Mouse (Mus musculus): ENCODE data around the gene Lekr1. TPM values are rescaled to one million over a fixed set of nuclear protein-coding genes. Genes with fewer than 3 reads are reported as not detected.

Lekr1 gene
- polyA plus RNA-seq, 1 experiment from 2014 or later = 3.4 TPM

DNA sequence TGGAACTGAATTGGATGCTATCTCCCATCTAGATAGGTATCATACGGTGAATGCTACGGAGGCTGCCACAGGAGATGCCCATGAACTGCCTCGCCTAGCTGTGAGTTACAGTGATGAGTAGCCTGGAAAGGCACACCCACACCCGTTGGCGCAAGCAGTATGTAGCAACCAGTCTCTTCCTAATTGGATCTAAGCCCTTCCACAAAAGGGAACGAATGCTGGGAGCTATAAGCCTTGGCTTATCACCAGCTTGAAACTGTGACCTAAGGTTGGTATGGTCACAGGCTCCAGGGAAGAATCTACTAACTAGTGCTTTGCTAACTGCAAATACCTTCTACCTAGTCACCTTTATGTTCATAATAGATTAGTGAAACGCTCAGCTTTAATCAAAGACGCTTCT is 175.1 kb downstream of the Lekr1 start:
- WGBS = 87% methylated on average over 8 of the region's 8 CpGs
- ATAC-seq = no peak
- Histone ChIP-seq H3K4me3 (ENCODE audit: low read depth, low read length) (no peak overlapping the region), H3K36me3 (ENCODE audit: control insufficient read depth, insufficient read depth) (no peaks in the 10 kb centered on the region), H3K27ac (ENCODE audit: low read depth, low read length) (no peak overlapping the region), H3K9me3 (ENCODE audit: control insufficient read depth) (no peaks in the 10 kb centered on the region), H3K4me2 (replicated peaks; ENCODE audit: low read depth) (no peak overlapping the region), H3K4me1 (replicated peaks; ENCODE audit: control insufficient read depth, insufficient read depth, low read length) (no peaks in the 10 kb centered on the region), H3K27me3 (replicated peaks; ENCODE audit: control insufficient read depth, insufficient read depth, low read length) (no peaks in the 10 kb centered on the region), H3K9ac (ENCODE audit: low read depth, low read length) (no peak overlapping the region)
- no peak for TF ChIP-seq CTCF (IDR thresholded peaks at IDR 0.05; ENCODE audit: low read depth)

DNA sequence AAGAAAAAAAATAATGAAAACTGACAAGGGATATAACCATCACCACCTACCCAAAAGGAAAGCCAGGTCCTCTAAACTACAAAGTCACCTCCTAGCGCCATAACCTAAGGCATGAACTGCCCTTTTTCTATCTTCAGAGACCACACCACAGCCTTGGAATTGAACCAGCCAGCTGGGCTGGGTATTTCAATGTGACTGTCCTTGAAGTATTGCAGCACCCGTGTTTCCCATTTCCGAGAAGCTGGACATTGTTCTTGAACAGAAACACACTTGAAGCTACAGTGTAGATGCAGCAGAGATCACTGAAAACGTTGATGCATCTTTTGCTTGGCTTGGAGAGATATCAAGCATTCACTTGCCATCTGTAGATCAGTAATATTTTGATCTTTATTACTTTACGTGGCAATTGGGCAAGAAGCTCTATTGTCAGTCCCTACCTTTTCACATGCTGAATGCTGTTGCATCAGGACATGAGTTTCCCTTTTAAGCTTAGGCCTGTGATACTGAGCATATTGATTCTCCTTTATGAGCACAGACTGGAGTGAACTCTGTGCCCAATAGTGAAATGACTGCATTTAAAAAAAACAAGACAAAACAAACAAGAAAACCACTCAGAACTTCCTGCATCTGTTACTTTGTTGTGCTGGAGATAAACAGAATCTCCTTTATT is 176.6 kb downstream of the Lekr1 start:
- H3K36me3 ChIP-seq (ENCODE audit: control insufficient read depth, insufficient read depth) = no peaks in the 10 kb centered on the region
- no peak overlapping the region for H3K9ac ChIP-seq (ENCODE audit: low read depth, low read length)
- H3K27ac ChIP-seq (ENCODE audit: low read depth, low read length) = no peak overlapping the region
- ATAC-seq = no peak
- no peaks in the 10 kb centered on the region for H3K27me3 ChIP-seq (replicated peaks; ENCODE audit: control insufficient read depth, insufficient read depth, low read length)
- H3K4me1 ChIP-seq (replicated peaks; ENCODE audit: control insufficient read depth, insufficient read depth, low read length) = no peaks in the 10 kb centered on the region
- H3K9me3 ChIP-seq (ENCODE audit: control insufficient read depth) = no peaks in the 10 kb centered on the region
- H3K4me2 ChIP-seq (replicated peaks; ENCODE audit: low read depth) = no peak overlapping the region
- H3K4me3 ChIP-seq (ENCODE audit: low read depth, low read length) = no peak overlapping the region
- TF ChIP-seq CTCF (IDR thresholded peaks at IDR 0.05; ENCODE audit: low read depth) = no peak
- 75% methylated on average over 5 of the region's 5 CpGs for WGBS

DNA sequence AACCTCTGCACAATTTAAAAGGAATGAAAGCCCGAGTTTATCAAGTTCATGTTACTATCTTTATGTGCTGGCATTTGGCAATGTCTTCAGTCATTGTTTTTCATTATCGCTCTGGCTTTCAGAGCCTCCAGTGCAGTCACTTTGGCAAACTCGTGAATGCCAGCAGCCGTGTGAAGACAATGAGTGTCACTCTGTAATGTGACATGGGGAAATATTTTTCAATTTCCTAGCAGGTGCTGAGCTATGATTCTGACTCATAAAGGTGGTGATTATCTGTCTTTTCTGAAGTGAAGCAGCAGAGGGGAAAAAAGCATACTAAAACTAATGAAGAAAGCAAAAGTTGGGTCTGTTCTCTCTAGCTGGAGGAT is 177.1 kb downstream of the Lekr1 start:
- no peak for TF ChIP-seq CTCF (IDR thresholded peaks at IDR 0.05; ENCODE audit: low read depth)
- Histone ChIP-seq H3K4me2 (replicated peaks; ENCODE audit: low read depth) (no peak overlapping the region), H3K27me3 (replicated peaks; ENCODE audit: control insufficient read depth, insufficient read depth, low read length) (no peaks in the 10 kb centered on the region), H3K4me3 (ENCODE audit: low read depth, low read length) (no peak overlapping the region), H3K9ac (ENCODE audit: low read depth, low read length) (no peak overlapping the region), H3K9me3 (ENCODE audit: control insufficient read depth) (no peaks in the 10 kb centered on the region), H3K36me3 (ENCODE audit: control insufficient read depth, insufficient read depth) (no peaks in the 10 kb centered on the region), H3K4me1 (replicated peaks; ENCODE audit: control insufficient read depth, insufficient read depth, low read length) (no peaks in the 10 kb centered on the region), H3K27ac (ENCODE audit: low read depth, low read length) (no peak overlapping the region)
- 55% methylated on average over 4 of the region's 4 CpGs for WGBS
- ATAC-seq = no peak

DNA sequence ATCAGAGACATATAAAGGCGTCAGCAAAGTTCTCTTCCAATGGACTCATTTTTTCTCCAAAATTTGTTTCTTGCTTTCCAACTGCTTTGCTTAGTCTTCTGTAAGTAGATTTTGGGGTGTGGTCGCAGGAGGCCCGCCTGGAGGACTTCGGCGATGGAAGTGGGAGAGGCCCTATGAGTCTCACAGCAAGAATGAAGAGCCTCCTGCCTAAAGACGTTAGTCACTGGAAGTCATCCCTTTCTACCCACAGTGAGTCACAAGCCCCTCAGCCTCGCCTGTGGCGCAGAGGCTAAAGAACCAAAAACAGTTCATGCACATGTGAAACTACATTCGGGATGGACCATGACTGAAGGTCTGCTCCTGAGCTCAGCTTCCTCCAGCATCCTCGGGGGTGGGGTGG is 178.3 kb downstream of the Lekr1 start:
- Histone ChIP-seq H3K27ac (ENCODE audit: low read depth, low read length) (no peak overlapping the region), H3K36me3 (ENCODE audit: control insufficient read depth, insufficient read depth) (no peaks in the 10 kb centered on the region), H3K9me3 (ENCODE audit: control insufficient read depth) (no peaks in the 10 kb centered on the region), H3K4me3 (ENCODE audit: low read depth, low read length) (no peak overlapping the region), H3K27me3 (replicated peaks; ENCODE audit: control insufficient read depth, insufficient read depth, low read length) (no peaks in the 10 kb centered on the region), H3K4me2 (replicated peaks; ENCODE audit: low read depth) (no peak overlapping the region), H3K4me1 (replicated peaks; ENCODE audit: control insufficient read depth, insufficient read depth, low read length) (no peaks in the 10 kb centered on the region), H3K9ac (ENCODE audit: low read depth, low read length) (no peak overlapping the region)
- TF ChIP-seq CTCF (IDR thresholded peaks at IDR 0.05; ENCODE audit: low read depth) = no peak
- WGBS = 80% methylated on average over 10 of the region's 10 CpGs
- no peak for ATAC-seq

DNA sequence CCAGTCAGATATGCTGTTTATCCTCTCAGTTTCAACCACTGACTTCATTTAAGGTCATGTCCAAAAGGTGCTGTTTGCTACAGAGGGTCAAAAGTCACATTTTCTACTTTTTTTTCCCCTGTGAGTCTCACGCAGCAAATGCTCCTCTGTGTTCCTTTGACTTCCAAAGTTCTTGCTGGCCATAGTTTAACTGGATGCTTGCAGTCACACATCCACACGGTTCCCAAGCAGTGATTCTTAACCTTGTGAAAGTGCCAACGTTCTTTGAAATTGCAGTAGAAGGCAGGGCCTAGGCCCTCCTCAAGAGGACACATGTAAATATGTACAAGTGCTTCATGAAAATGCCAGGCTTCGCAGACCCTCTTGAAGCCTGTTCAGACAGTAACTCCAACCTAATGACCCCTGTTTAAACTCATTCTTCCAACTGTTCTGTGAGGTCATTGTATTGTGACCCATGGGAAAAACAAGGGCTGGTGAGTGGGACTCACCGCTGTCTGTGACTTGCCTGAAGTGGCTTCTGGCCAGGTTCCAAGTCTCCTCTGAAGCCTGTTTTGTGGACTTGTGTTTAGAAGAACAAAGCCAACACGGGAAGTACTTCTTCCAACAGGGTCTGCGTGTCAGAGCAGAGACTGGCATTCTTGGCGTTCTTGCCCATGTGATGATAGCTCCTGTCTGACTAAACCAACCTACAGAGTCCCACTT is 179.0 kb downstream of the Lekr1 start:
- no peaks in the 10 kb centered on the region for H3K4me1 ChIP-seq (replicated peaks; ENCODE audit: control insufficient read depth, insufficient read depth, low read length)
- no peak overlapping the region for H3K27ac ChIP-seq (ENCODE audit: low read depth, low read length)
- no peaks in the 10 kb centered on the region for H3K36me3 ChIP-seq (ENCODE audit: control insufficient read depth, insufficient read depth)
- no peak for TF ChIP-seq CTCF (IDR thresholded peaks at IDR 0.05; ENCODE audit: low read depth)
- ATAC-seq = no peak
- H3K9ac ChIP-seq (ENCODE audit: low read depth, low read length) = no peak overlapping the region
- H3K4me3 ChIP-seq (ENCODE audit: low read depth, low read length) = no peak overlapping the region
- H3K27me3 ChIP-seq (replicated peaks; ENCODE audit: control insufficient read depth, insufficient read depth, low read length) = no peaks in the 10 kb centered on the region
- H3K9me3 ChIP-seq (ENCODE audit: control insufficient read depth) = no peaks in the 10 kb centered on the region
- 62% methylated on average over 8 of the region's 8 CpGs for WGBS
- H3K4me2 ChIP-seq (replicated peaks; ENCODE audit: low read depth) = no peak overlapping the region

DNA sequence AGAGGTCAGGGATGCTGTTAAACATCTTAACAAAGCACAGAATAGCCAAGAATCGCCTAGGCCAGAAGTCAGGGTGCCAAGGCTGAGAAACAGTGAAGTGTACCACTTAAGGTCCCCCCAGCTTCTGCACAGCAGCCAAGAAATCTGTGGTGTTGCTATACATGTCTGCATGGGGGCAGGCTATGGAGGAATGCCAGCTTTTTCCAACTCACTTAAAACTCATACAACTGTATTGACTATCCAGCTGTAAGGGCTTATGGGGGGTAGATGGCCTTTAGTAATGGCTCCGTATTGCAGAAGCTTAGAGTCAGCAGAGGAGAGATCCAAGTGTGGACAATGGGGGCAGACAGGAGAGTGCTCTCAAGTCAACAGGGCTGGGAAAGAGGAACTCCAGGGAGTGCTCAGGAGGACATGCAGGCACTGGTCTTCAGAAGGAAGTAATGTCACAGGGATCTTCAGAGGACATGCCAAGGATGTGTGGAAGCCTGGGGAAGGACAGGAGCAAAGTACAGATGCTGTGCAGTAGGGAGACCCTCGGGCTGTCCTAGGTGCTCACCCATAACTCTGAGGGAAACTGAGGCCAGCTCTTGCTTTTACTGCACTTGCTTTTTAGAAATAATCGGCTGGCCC is 181.2 kb downstream of the Lekr1 start:
- H3K9ac ChIP-seq (ENCODE audit: low read depth, low read length) = no peak overlapping the region
- H3K4me3 ChIP-seq (ENCODE audit: low read depth, low read length) = no peak overlapping the region
- no peaks in the 10 kb centered on the region for H3K36me3 ChIP-seq (ENCODE audit: control insufficient read depth, insufficient read depth)
- no peaks in the 10 kb centered on the region for H3K4me1 ChIP-seq (replicated peaks; ENCODE audit: control insufficient read depth, insufficient read depth, low read length)
- 82% methylated on average over 4 of the region's 4 CpGs for WGBS
- TF ChIP-seq CTCF (IDR thresholded peaks at IDR 0.05; ENCODE audit: low read depth) = no peak
- no peak overlapping the region for H3K4me2 ChIP-seq (replicated peaks; ENCODE audit: low read depth)
- no peaks in the 10 kb centered on the region for H3K27me3 ChIP-seq (replicated peaks; ENCODE audit: control insufficient read depth, insufficient read depth, low read length)
- ATAC-seq = no peak
- no peaks in the 10 kb centered on the region for H3K9me3 ChIP-seq (ENCODE audit: control insufficient read depth)
- no peak overlapping the region for H3K27ac ChIP-seq (ENCODE audit: low read depth, low read length)
